Comparison of ENCODE assay signal across 8 mouse cellular contexts in genomic region chr9:78112770-78113537, GRCm38 (mm10). TPM values are rescaled to one million over a fixed set of nuclear protein-coding genes. Genes with fewer than 3 reads are reported as not detected.
DNase-seq lines count a peak whose midpoint lies in the region; ATAC-seq lines count a peak whose summit lies in the region.

No protein-coding gene starts in this region.

- peak overlapping the region; percentile 84 for H3K4me3 ChIP-seq in hindbrain, embryonic 14.5 days (replicated peaks; ENCODE audit: low read length)

- peak; percentile 84 for ATAC-seq in hindbrain, embryonic 14.5 days (ENCODE audit: low FRiP score)

- peak overlapping the region; percentile 89 for H3K4me2 ChIP-seq in hindbrain, embryonic 14.5 days (replicated peaks)

- peaks cover 5% of the 10 kb centered on the region; the same call in 1 of the 2 replicates for H3K36me3 ChIP-seq in hindbrain, embryonic 14.5 days (replicated peaks; ENCODE audit: control insufficient read depth, insufficient read depth)

- H3K9me3 ChIP-seq in hindbrain, embryonic 14.5 days (ENCODE audit: control insufficient read depth, low read length), result no peaks in the 10 kb centered on the region

- DNase-seq in T-cell, adult 2 months (ENCODE audit: low spot score), result peak; percentile 88
- DNase-seq in cerebellum, postnatal 25 days, result peak; percentile 96
- peak; percentile 88 to 89 for DNase-seq in frontal cortex, postnatal 25 days (ENCODE audit: low spot score in 2 of 2)
- peak; percentile 93 for DNase-seq in hindbrain, embryonic 14.5 days (ENCODE audit: low spot score)
- DNase-seq in left cerebral cortex, adult 11 months (ENCODE audit: low spot score), result peak; percentile 78
- peak; percentile 93 for DNase-seq in lung, postnatal 36 days
- peak; percentile 95 for DNase-seq in retina, embryonic 14.5 days (ENCODE audit: low spot score)
- DNase-seq in thymus, postnatal 36 days, result peak; percentile 92 to 95

- peak overlapping the region; percentile 97 for H3K9ac ChIP-seq in hindbrain, embryonic 14.5 days

- peaks cover 18% of the 10 kb centered on the region for H3K4me1 ChIP-seq in hindbrain, embryonic 14.5 days (replicated peaks; ENCODE audit: control insufficient read depth, insufficient read depth, low read length)

- H3K27ac ChIP-seq in hindbrain, embryonic 14.5 days, result peak overlapping the region; percentile 96

- WGBS in hindbrain, embryonic 14.5 days, result 2% methylated on average over 47 of the region's 47 CpGs

- H3K27me3 ChIP-seq in hindbrain, embryonic 14.5 days (ENCODE audit: control insufficient read depth, insufficient read depth, low read length), result no peaks in the 10 kb centered on the region

RNA-seq across cellular contexts. Expression of gene Ick, which starts 4.0 kb away (rescaled TPM):
- 34.6 and 38.9 TPM in 2 replicates for polyA plus RNA-seq in hindbrain, embryonic 14.5 days (2014; fragmentation: Nextera tagmentation; extraction: Ambion mirVana)

RNA-seq across cellular contexts. Expression of gene Fbxo9, which starts 4.1 kb away (rescaled TPM):
- polyA plus RNA-seq in hindbrain, embryonic 14.5 days (2014; fragmentation: Nextera tagmentation; extraction: Ambion mirVana), result 82.1 and 96.8 TPM in 2 replicates

Comparison
In these comparisons a context has a peak if more than half of its experiments do, and no peak if none do; other contexts are left out.
1. Peak in every context shown above with its lines: DNase-seq, ATAC-seq, H3K4me3 ChIP-seq and H3K27ac ChIP-seq.